Mouse (Mus musculus) embryonic facial prominence, embryonic 12.5 days (tissue): Measurements from ENCODE around the gene Dhx8. TPM values are rescaled to one million over a fixed set of nuclear protein-coding genes. Genes with fewer than 3 reads are reported as not detected.

ENCODE experiments used
- ATAC-seq: fragments of 200-750 bp; cut with Nextera tagmentation; 2 replicates; pipeline ENCODE4 v1.8.0; 2017; ENCODE audit not compliant: insufficient number of reproducible peaks, insufficient read depth, low FRiP score, low TSS enrichment
- H3K27ac ChIP-seq: fragments of 300-500 bp; sonication (generic); 2 replicates; pipeline ENCODE4 v1.5.1; 2016; ENCODE audit warnings: mild to moderate bottlenecking
- H3K27me3 ChIP-seq: fragments of 300-500 bp; sonication (generic); 2 replicates; pipeline ENCODE4 v1.6.1; 2016; ENCODE audit warnings: mild to moderate bottlenecking, moderate library complexity
- H3K36me3 ChIP-seq: fragments of 300-500 bp; sonication (generic); 2 replicates; pipeline ENCODE4 v1.6.1; 2016; ENCODE audit warnings: mild to moderate bottlenecking
- H3K4me1 ChIP-seq: fragments of 300-500 bp; sonication (generic); 2 replicates; pipeline ENCODE4 v1.6.1; 2016
- H3K4me2 ChIP-seq: fragments of 300-500 bp; sonication (generic); replicated peaks from 2 replicates; pipeline ENCODE4 v1.6.1; 2016; ENCODE audit warnings: mild to moderate bottlenecking, moderate library complexity
- H3K4me3 ChIP-seq: fragments of 300-500 bp; sonication (generic); 2 replicates; pipeline ENCODE4 v1.5.1; 2016; ENCODE audit warnings: mild to moderate bottlenecking
- H3K9ac ChIP-seq: fragments of 300-500 bp; sonication (generic); 2 replicates; pipeline ENCODE4 v1.6.1; 2016; ENCODE audit warnings: mild to moderate bottlenecking, moderate library complexity
- H3K9me3 ChIP-seq: fragments of 300-500 bp; sonication (generic); 2 replicates; pipeline ENCODE4 v1.6.1; 2016; ENCODE audit warnings: mild to moderate bottlenecking, moderate library complexity
- WGBS: fragments of 180-500 bp; shearing (Covaris S2); methylation state at CpG from one replicate; pipeline ENCODE4 v1.1.7; 2016; 5-methylcytosine and 5-hydroxymethylcytosine counted together
- polyA plus RNA-seq: library from polyadenylated mRNA; unstranded; fragments of >200 nt; fragmentation: Nextera tagmentation; extraction: Ambion mirVana; gene quantifications from 2 replicates; pipeline ENCODE4 v1.2.1, GENCODE M21; 2016

Dhx8 gene
- polyA plus RNA-seq, 1 experiment from 2014 or later, result 48.1 TPM

- Histone ChIP-seq H3K27ac (no peak overlapping the region), H3K4me2 (no peak overlapping the region), H3K4me3 (no peak overlapping the region), H3K4me1 (peaks cover 12% of the 10 kb centered on the region; the same call in 1 of the 2 replicates), H3K36me3 (no peaks in the 10 kb centered on the region), H3K9me3 (no peaks in the 10 kb centered on the region), H3K9ac (no peak overlapping the region), H3K27me3 (no peaks in the 10 kb centered on the region)
- 30% methylated on average over 5 of the region's 5 CpGs for WGBS
- ATAC-seq, result no peak
Measured at GRCm38 (mm10) chr11:101704081-101704480, 28.6 kb upstream of the Dhx8 start.

GRCm38 (mm10) chr11:101706764-101707448 lies 25.8 kb upstream of the Dhx8 start:
- no peak overlapping the region for H3K4me2 ChIP-seq
- H3K27ac ChIP-seq, result no peak overlapping the region
- no peaks in the 10 kb centered on the region for H3K9me3 ChIP-seq
- H3K36me3 ChIP-seq, result no peaks in the 10 kb centered on the region
- H3K27me3 ChIP-seq, result no peaks in the 10 kb centered on the region
- no peak overlapping the region for H3K4me3 ChIP-seq
- H3K9ac ChIP-seq, result no peak overlapping the region
- H3K4me1 ChIP-seq, result 0 out of 2 replicates have a peak, but pooled peaks cover 3% of the 10 kb centered on the region
- WGBS, result 77% methylated on average over 10 of the region's 10 CpGs
- ATAC-seq, result no peak

- Histone ChIP-seq H3K4me3 (no peak overlapping the region), H3K9me3 (no peaks in the 10 kb centered on the region), H3K27ac (no peak overlapping the region), H3K27me3 (no peaks in the 10 kb centered on the region), H3K4me2 (no peak overlapping the region), H3K9ac (no peak overlapping the region), H3K36me3 (no peaks in the 10 kb centered on the region), H3K4me1 (0 out of 2 replicates have a peak, but pooled peaks cover 3% of the 10 kb centered on the region)
- 53% methylated on average over 5 of the region's 5 CpGs for WGBS
- no peak for ATAC-seq
Measured at GRCm38 (mm10) chr11:101708482-101708881, 24.2 kb upstream of the Dhx8 start.

- WGBS, result 88% methylated on average over 9 of the region's 9 CpGs
Measured at GRCm38 (mm10) chr11:101712811-101713210, 19.9 kb upstream of the Dhx8 start.

GRCm38 (mm10) chr11:101714012-101714411 lies 18.7 kb upstream of the Dhx8 start:
- Histone ChIP-seq H3K9ac (no peak overlapping the region), H3K36me3 (no peaks in the 10 kb centered on the region), H3K4me3 (no peak overlapping the region), H3K4me2 (no peak overlapping the region), H3K4me1 (peaks cover 12% of the 10 kb centered on the region; the same call in 1 of the 2 replicates), H3K9me3 (no peaks in the 10 kb centered on the region), H3K27me3 (no peaks in the 10 kb centered on the region), H3K27ac (no peak overlapping the region)
- WGBS, result 78% methylated on average over 7 of the region's 7 CpGs
- ATAC-seq, result no peak

More at GRCm38 (mm10) chr11:101712811-101713210, 19.9 kb upstream of the Dhx8 start:
- Histone ChIP-seq H3K36me3 (no peaks in the 10 kb centered on the region), H3K4me3 (no peak overlapping the region), H3K27me3 (no peaks in the 10 kb centered on the region), H3K9me3 (no peaks in the 10 kb centered on the region), H3K4me1 (0 out of 2 replicates have a peak, but pooled peaks cover 4% of the 10 kb centered on the region), H3K9ac (no peak overlapping the region), H3K4me2 (no peak overlapping the region), H3K27ac (no peak overlapping the region)
- no peak for ATAC-seq

- H3K27me3 ChIP-seq, result no peaks in the 10 kb centered on the region
Measured at GRCm38 (mm10) chr11:101718324-101718723, 14.4 kb upstream of the Dhx8 start.

GRCm38 (mm10) chr11:101719986-101720520 lies 12.7 kb upstream of the Dhx8 start:
- Histone ChIP-seq H3K4me2 (no peak overlapping the region), H3K27me3 (no peaks in the 10 kb centered on the region), H3K36me3 (no peaks in the 10 kb centered on the region), H3K9me3 (no peaks in the 10 kb centered on the region), H3K4me3 (no peak overlapping the region), H3K27ac (no peak overlapping the region), H3K9ac (no peak overlapping the region), H3K4me1 (peaks cover 12% of the 10 kb centered on the region; the same call in 1 of the 2 replicates)
- WGBS, result 80% methylated on average over 21 of the region's 21 CpGs
- ATAC-seq, result no peak

More at GRCm38 (mm10) chr11:101718324-101718723, 14.4 kb upstream of the Dhx8 start:
- no peak overlapping the region for H3K4me2 ChIP-seq
- H3K9me3 ChIP-seq, result no peaks in the 10 kb centered on the region
- H3K36me3 ChIP-seq, result no peaks in the 10 kb centered on the region
- H3K27ac ChIP-seq, result 0 out of 2 replicates have a peak overlapping the region, but pooled peaks have one; percentile 32
- no peak overlapping the region for H3K9ac ChIP-seq
- 25% methylated on average over 4 of the region's 4 CpGs for WGBS
- 0 out of 2 replicates have a peak, but pooled peaks have one; percentile 52 for ATAC-seq
- H3K4me1 ChIP-seq, result peaks cover 12% of the 10 kb centered on the region; the same call in 1 of the 2 replicates
- H3K4me3 ChIP-seq, result no peak overlapping the region

GRCm38 (mm10) chr11:101725043-101725442 lies 7.7 kb upstream of the Dhx8 start:
- ATAC-seq, result no peak
- Histone ChIP-seq H3K27me3 (no peaks in the 10 kb centered on the region), H3K27ac (no peak overlapping the region), H3K36me3 (no peaks in the 10 kb centered on the region), H3K9ac (no peak overlapping the region), H3K4me2 (no peak overlapping the region), H3K4me3 (no peak overlapping the region), H3K9me3 (no peaks in the 10 kb centered on the region), H3K4me1 (no peaks in the 10 kb centered on the region)
- 80% methylated on average over 8 of the region's 8 CpGs for whole genome bisulfite sequencing

- Histone ChIP-seq H3K36me3 (no peaks in the 10 kb centered on the region), H3K4me2 (no peak overlapping the region), H3K27me3 (no peaks in the 10 kb centered on the region), H3K4me3 (no peak overlapping the region), H3K27ac (no peak overlapping the region), H3K4me1 (no peaks in the 10 kb centered on the region), H3K9ac (no peak overlapping the region), H3K9me3 (no peaks in the 10 kb centered on the region)
- no peak for ATAC-seq
- WGBS, result 54% methylated on average over 2 of the region's 2 CpGs
Measured at GRCm38 (mm10) chr11:101726765-101727164, 6.0 kb upstream of the Dhx8 start.

- no peaks in the 10 kb centered on the region for H3K9me3 ChIP-seq
- no peak overlapping the region for H3K4me3 ChIP-seq
- H3K9ac ChIP-seq, result no peak overlapping the region
- ATAC-seq, result no peak
- H3K27ac ChIP-seq, result no peak overlapping the region
- peaks cover 5% of the 10 kb centered on the region for H3K4me1 ChIP-seq
- H3K36me3 ChIP-seq, result no peaks in the 10 kb centered on the region
- WGBS, result 48% methylated on average over 3 of the region's 3 CpGs
- H3K27me3 ChIP-seq, result no peaks in the 10 kb centered on the region
- H3K4me2 ChIP-seq, result no peak overlapping the region
Measured at GRCm38 (mm10) chr11:101729308-101729707, 3.4 kb upstream of the Dhx8 start.

GRCm38 (mm10) chr11:101733596-101733995 lies 877 bp downstream of the Dhx8 start:
- ATAC-seq, result no peak
- Histone ChIP-seq H3K9ac (peak overlapping the region; percentile 77), H3K4me1 (peaks cover 5% of the 10 kb centered on the region), H3K27ac (no peak overlapping the region), H3K27me3 (no peaks in the 10 kb centered on the region), H3K36me3 (peaks cover 35% of the 10 kb centered on the region), H3K4me3 (peak overlapping the region; percentile 82), H3K4me2 (peak overlapping the region; percentile 92), H3K9me3 (no peaks in the 10 kb centered on the region)
- 34% methylated on average over 9 of the region's 9 CpGs for WGBS

GRCm38 (mm10) chr11:101756616-101757015 lies 23.9 kb downstream of the Dhx8 start:
- Histone ChIP-seq H3K4me1 (no peaks in the 10 kb centered on the region), H3K36me3 (peaks cover 85% of the 10 kb centered on the region), H3K4me3 (no peak overlapping the region), H3K27ac (no peak overlapping the region), H3K27me3 (no peaks in the 10 kb centered on the region), H3K9me3 (no peaks in the 10 kb centered on the region), H3K4me2 (no peak overlapping the region), H3K9ac (no peak overlapping the region)
- WGBS, result 92% methylated on average over 8 of the region's 8 CpGs
- ATAC-seq, result no peak
